Mouse (Mus musculus): Measurements from ENCODE around the gene Fam102b. TPM values are rescaled to one million over a fixed set of nuclear protein-coding genes. Genes with fewer than 3 reads are reported as not detected.

Gene Fam102b
- polyA plus RNA-seq, 1 experiment, result 3.0 TPM

GRCm38 (mm10) chr3:108961655-108962054 is 65.8 kb downstream of the Fam102b start:
- TF ChIP-seq CTCF (IDR thresholded peaks at IDR 0.05; ENCODE audit: extremely low read depth, insufficient read length, insufficient replicate concordance, low read depth, low read length) (no peak), POLR2A (IDR thresholded peaks at IDR 0.05; ENCODE audit: low read depth, low read length) (no peak)
- Histone ChIP-seq H3K27me3 (ENCODE audit: control insufficient read depth, insufficient read depth, low read length) (no peaks in the 10 kb centered on the region), H3K4me1 (ENCODE audit: control insufficient read depth, insufficient read depth, insufficient read length, low read length) (no peaks in the 10 kb centered on the region), H3K4me3 (ENCODE audit: low read depth, low read length) (no peak overlapping the region), H3K27ac (ENCODE audit: insufficient read depth, low read depth, low read length) (no peak overlapping the region), H3K36me3 (ENCODE audit: control insufficient read depth, insufficient read depth, low read length) (no peaks in the 10 kb centered on the region)
- WGBS, result 62% methylated on average over 6 of the region's 6 CpGs

DNA sequence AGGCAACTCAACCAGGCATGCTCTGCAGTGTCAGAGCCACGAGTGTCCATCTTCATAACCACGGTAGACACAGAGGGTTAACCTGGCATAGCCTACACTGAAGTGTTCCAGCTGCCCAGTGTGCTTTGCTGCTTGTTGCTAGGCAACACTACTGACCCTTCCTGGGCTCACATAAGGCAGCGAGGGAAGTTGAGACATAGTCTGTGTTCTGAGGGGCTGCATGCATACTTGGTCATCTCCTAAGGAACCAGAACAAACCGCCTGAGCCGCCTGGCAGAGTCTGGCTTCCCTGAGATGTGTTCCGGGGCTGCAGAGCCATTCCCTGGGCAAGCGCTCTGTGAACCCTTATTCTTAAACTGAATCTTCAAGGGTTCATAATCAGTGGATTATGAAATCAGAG is 66.2 kb downstream of the Fam102b start:
- H3K4me1 ChIP-seq (ENCODE audit: control insufficient read depth, insufficient read depth, insufficient read length, low read length), result no peaks in the 10 kb centered on the region
- no peaks in the 10 kb centered on the region for H3K27me3 ChIP-seq (ENCODE audit: control insufficient read depth, insufficient read depth, low read length)
- 65% methylated on average over 7 of the region's 7 CpGs for WGBS
- H3K4me3 ChIP-seq (ENCODE audit: low read depth, low read length), result no peak overlapping the region
- no peak overlapping the region for H3K27ac ChIP-seq (ENCODE audit: insufficient read depth, low read depth, low read length)
- TF ChIP-seq CTCF (IDR thresholded peaks at IDR 0.05; ENCODE audit: extremely low read depth, insufficient read length, insufficient replicate concordance, low read depth, low read length) (no peak), POLR2A (IDR thresholded peaks at IDR 0.05; ENCODE audit: low read depth, low read length) (no peak)
- no peaks in the 10 kb centered on the region for H3K36me3 ChIP-seq (ENCODE audit: control insufficient read depth, insufficient read depth, low read length)

DNA sequence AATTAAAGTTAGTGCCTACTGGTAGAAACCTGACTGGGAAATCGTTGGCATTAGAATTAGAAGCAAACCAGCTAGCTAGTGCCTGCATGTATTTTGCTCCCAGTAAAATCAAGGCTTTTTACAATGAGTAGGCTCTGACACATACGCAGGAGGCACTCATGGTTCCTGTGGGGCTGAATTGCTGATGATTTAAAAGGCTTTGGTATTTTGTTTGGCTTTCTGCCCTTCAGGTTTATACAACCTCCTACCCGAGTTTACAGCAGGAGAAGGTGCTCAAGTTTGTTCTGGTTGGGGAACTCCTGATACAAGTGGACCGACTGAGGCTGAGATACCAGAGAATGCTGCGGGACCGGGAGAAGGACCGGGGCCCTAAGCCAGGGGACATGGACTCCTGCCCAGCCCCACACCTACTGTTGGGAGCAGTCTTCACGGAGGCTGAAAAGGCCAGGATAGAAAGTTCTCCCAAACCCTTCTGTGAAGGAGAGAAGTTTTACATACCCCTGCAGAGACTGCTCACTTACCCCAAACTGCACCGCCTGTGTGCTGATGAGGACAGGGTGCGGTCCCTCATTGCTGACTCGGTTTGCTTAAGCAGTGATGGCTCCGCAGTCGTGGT is 67.6 kb downstream of the Fam102b start:
- WGBS, result 68% methylated on average over 13 of the region's 13 CpGs
- no peak for TF ChIP-seq CTCF (IDR thresholded peaks at IDR 0.05; ENCODE audit: extremely low read depth, insufficient read length, insufficient replicate concordance, low read depth, low read length)
- TF ChIP-seq POLR2A (IDR thresholded peaks at IDR 0.05; ENCODE audit: low read depth, low read length), result no peak
- H3K4me1 ChIP-seq (ENCODE audit: control insufficient read depth, insufficient read depth, insufficient read length, low read length), result no peaks in the 10 kb centered on the region

GRCm38 (mm10) chr3:108957976-108958375 is 69.4 kb downstream of the Fam102b start:
- Histone ChIP-seq H3K27me3 (ENCODE audit: control insufficient read depth, insufficient read depth, low read length) (no peaks in the 10 kb centered on the region), H3K4me1 (ENCODE audit: control insufficient read depth, insufficient read depth, insufficient read length, low read length) (no peaks in the 10 kb centered on the region), H3K36me3 (ENCODE audit: control insufficient read depth, insufficient read depth, low read length) (no peaks in the 10 kb centered on the region), H3K27ac (ENCODE audit: insufficient read depth, low read depth, low read length) (no peak overlapping the region), H3K4me3 (ENCODE audit: low read depth, low read length) (no peak overlapping the region)
- TF ChIP-seq POLR2A (IDR thresholded peaks at IDR 0.05; ENCODE audit: low read depth, low read length) (no peak), CTCF (IDR thresholded peaks at IDR 0.05; ENCODE audit: extremely low read depth, insufficient read length, insufficient replicate concordance, low read depth, low read length) (no peak)

More for the DNA sequence above, 67.6 kb downstream of the Fam102b start:
- Histone ChIP-seq H3K36me3 (ENCODE audit: control insufficient read depth, insufficient read depth, low read length) (no peaks in the 10 kb centered on the region), H3K27me3 (ENCODE audit: control insufficient read depth, insufficient read depth, low read length) (no peaks in the 10 kb centered on the region), H3K27ac (ENCODE audit: insufficient read depth, low read depth, low read length) (no peak overlapping the region), H3K4me3 (ENCODE audit: low read depth, low read length) (no peak overlapping the region)

DNA sequence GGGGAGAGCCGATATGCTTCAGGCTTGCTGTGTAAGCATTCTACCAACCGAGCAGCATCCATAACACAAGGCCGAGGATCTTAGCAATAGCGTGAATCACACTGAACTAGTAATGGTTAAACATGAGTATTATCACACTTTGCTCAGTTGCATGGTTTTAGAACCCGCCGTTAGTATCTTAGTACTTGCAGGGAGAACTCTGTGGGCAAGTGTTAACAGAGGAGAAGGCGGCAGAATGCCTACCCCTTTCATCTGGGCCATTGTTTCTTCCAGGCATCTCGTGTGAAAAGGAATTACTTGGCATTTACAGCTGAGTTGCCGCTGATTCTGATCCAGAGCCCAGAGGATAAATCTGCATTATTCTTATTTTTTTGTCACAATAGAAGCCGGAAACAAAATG is 86.4 kb downstream of the Fam102b start:
- no peaks in the 10 kb centered on the region for H3K36me3 ChIP-seq (ENCODE audit: control insufficient read depth, insufficient read depth, low read length)
- TF ChIP-seq CTCF (IDR thresholded peaks at IDR 0.05; ENCODE audit: extremely low read depth, insufficient read length, insufficient replicate concordance, low read depth, low read length) (no peak), POLR2A (IDR thresholded peaks at IDR 0.05; ENCODE audit: low read depth, low read length) (no peak)
- H3K4me1 ChIP-seq (ENCODE audit: control insufficient read depth, insufficient read depth, insufficient read length, low read length), result peaks cover 4% of the 10 kb centered on the region; the same call in 1 of the 2 replicates
- H3K4me3 ChIP-seq (ENCODE audit: low read depth, low read length), result no peak overlapping the region
- no peaks in the 10 kb centered on the region for H3K27me3 ChIP-seq (ENCODE audit: control insufficient read depth, insufficient read depth, low read length)
- WGBS, result 89% methylated on average over 10 of the region's 10 CpGs
- H3K27ac ChIP-seq (ENCODE audit: insufficient read depth, low read depth, low read length), result no peak overlapping the region

- no peaks in the 10 kb centered on the region for H3K36me3 ChIP-seq (ENCODE audit: control insufficient read depth, insufficient read depth, low read length)
- H3K4me1 ChIP-seq (ENCODE audit: control insufficient read depth, insufficient read depth, insufficient read length, low read length), result peaks cover 4% of the 10 kb centered on the region; the same call in 1 of the 2 replicates
- no peaks in the 10 kb centered on the region for H3K27me3 ChIP-seq (ENCODE audit: control insufficient read depth, insufficient read depth, low read length)
- TF ChIP-seq CTCF (IDR thresholded peaks at IDR 0.05; ENCODE audit: extremely low read depth, insufficient read length, insufficient replicate concordance, low read depth, low read length) (no peak), POLR2A (IDR thresholded peaks at IDR 0.05; ENCODE audit: low read depth, low read length) (no peak)
- H3K27ac ChIP-seq (ENCODE audit: insufficient read depth, low read depth, low read length), result no peak within 1 kb of the TSS
- peak within 1 kb of the TSS; percentile 23 for H3K4me3 ChIP-seq (ENCODE audit: low read depth, low read length)
- WGBS, result 49% methylated on average over 59 of the region's 59 CpGs
These were observed 87.3 kb downstream of the Fam102b start, which contains the start of gene Gm9857 for GRCm38 (mm10) chr3:108940001-108940633. Gene Gm9857, minus strand, starts transcription at chr3:108940445.

DNA sequence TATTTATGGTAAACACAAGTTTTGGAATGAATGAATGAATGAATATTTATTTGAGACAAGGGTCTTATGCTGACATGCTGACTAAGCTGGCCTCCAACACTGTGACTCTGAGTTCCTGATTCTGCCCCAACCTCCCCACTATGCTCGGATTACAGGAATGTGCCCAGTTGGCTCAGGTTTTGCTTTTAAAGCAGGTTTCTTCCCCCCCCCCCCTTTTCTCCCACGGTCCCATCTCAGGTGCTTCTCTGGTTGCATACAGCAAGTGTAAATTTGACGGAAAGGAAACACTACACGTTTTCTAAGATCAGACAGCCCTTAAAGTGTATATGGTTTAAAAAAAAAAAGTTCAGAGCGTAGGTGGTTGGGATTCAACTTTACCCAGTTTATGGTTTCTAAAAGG is 87.8 kb downstream of the Fam102b start, which contains the start of gene Henmt1:
Gene Henmt1, plus strand, starts transcription at position 301 of the 400 bp plus-strand sequence.
- WGBS, result 83% methylated on average over 5 of the region's 5 CpGs
- no peak for TF ChIP-seq CTCF (IDR thresholded peaks at IDR 0.05; ENCODE audit: extremely low read depth, insufficient read length, insufficient replicate concordance, low read depth, low read length)
- no peak for TF ChIP-seq POLR2A (IDR thresholded peaks at IDR 0.05; ENCODE audit: low read depth, low read length)
- H3K4me1 ChIP-seq (ENCODE audit: control insufficient read depth, insufficient read depth, insufficient read length, low read length), result peaks cover 4% of the 10 kb centered on the region; the same call in 1 of the 2 replicates
- no peak within 1 kb of the TSS for H3K27ac ChIP-seq (ENCODE audit: insufficient read depth, low read depth, low read length)
- no peaks in the 10 kb centered on the region for H3K36me3 ChIP-seq (ENCODE audit: control insufficient read depth, insufficient read depth, low read length)
- peak within 1 kb of the TSS; percentile 23 for H3K4me3 ChIP-seq (ENCODE audit: low read depth, low read length)
- H3K27me3 ChIP-seq (ENCODE audit: control insufficient read depth, insufficient read depth, low read length), result no peaks in the 10 kb centered on the region

All from small intestine, adult 2 months (tissue).